In the genomic region with DNA sequence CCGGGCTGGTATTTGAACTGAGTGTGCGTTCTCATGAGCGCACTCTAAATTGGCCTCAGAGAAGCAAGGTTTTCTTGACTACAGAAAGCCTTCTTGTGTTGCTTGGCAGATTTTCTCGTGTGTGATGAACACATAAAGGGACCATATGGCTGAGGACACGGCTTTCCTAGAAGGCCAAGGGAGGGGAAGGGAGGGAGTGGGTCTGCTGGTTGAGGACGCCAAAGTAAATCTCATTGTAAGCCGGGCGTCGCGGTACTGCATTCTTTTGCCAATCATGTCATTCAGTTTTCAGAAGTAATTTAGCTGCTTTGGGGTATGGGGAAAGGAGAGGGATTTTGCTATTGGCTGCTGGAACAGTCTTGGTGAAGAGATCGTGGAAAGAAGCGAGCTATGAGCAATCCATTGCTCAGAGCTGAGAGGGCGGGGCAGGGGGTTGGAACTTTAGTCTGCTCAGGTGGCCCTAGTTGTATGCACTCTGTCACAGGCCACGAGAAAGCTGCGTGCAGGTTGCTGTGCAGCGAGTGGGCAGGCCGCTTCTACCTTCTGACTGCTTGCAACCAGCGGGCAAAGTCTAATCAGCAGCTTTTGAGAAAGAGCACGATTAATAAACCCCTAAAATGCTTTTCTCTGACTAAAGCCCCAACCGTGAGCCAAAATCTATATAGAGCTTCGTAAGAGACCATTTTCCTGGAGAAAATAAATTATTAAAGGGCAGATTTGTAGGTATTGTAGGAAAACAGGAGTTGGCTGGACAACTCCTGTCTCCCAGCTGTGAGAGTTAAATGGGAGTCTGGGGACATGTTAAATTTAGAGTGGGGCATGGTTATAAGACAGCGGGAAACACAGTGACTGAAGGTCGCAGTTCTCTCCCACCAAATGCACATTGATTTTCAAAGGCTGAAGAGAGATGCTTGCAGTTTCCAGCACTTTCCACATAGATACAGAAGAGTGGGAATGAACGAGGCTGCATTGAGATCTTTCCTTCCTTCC, we compare ENCODE assay signal across 10 mouse cellular contexts.
DNase-seq lines count a peak whose midpoint lies in the region; ATAC-seq lines count a peak whose summit lies in the region.
"Had no signal": no experiment of that assay in that cellular context is flagged by ENCODE, and none has a peak within 500 bp of the region (broad histone marks: within the 10 kb centered on the region; RNA-seq: fewer than 3 reads in every experiment).

No protein-coding gene starts in this region.

- no peaks in the 10 kb centered on the region for H3K27me3 ChIP-seq in hindbrain, embryonic 14.5 days (ENCODE audit: control insufficient read depth, insufficient read depth, low read length)
- no peaks in the 10 kb centered on the region for H3K27me3 ChIP-seq in hindbrain, embryonic 11.5 days (ENCODE audit: control insufficient read depth, insufficient read depth, low read length)
- no peaks in the 10 kb centered on the region for H3K27me3 ChIP-seq in limb, embryonic 13.5 days
- H3K27me3 ChIP-seq: liver, embryonic 15.5 days had no signal

- ATAC-seq in hindbrain, embryonic 14.5 days (ENCODE audit: low FRiP score) = no peak; the same call in 1 of the 2 replicates
- no peak for ATAC-seq in hindbrain, embryonic 11.5 days (ENCODE audit: low FRiP score)
- peak; percentile 89 for ATAC-seq in limb, embryonic 13.5 days (ENCODE audit: low FRiP score, low read depth)
- ATAC-seq in inflammation-experienced regulatory T-cells, adult 6 months = no peak

- no peak overlapping the region for H3K27ac ChIP-seq in hindbrain, embryonic 14.5 days
- no peak overlapping the region for H3K27ac ChIP-seq in hindbrain, embryonic 11.5 days (ENCODE audit: low read depth, low read length)
- H3K27ac ChIP-seq in limb, embryonic 13.5 days = peak overlapping the region; percentile 73; the same call in 1 of the 2 replicates
- H3K27ac ChIP-seq: liver, embryonic 15.5 days had no signal

- no peak overlapping the region for H3K4me3 ChIP-seq in hindbrain, embryonic 14.5 days (replicated peaks; ENCODE audit: low read length)
- no peak overlapping the region for H3K4me3 ChIP-seq in hindbrain, embryonic 11.5 days (ENCODE audit: low read depth, low read length)
- H3K4me3 ChIP-seq in limb, embryonic 13.5 days = 0 out of 2 replicates have a peak overlapping the region, but pooled peaks have one; percentile 3
- H3K4me3 ChIP-seq: liver, embryonic 15.5 days; myocyte had no signal

- no peaks in the 10 kb centered on the region for H3K4me1 ChIP-seq in hindbrain, embryonic 14.5 days (replicated peaks; ENCODE audit: control insufficient read depth, insufficient read depth, low read length)
- H3K4me1 ChIP-seq in hindbrain, embryonic 11.5 days (replicated peaks; ENCODE audit: control insufficient read depth, insufficient read depth, low read length) = no peaks in the 10 kb centered on the region
- H3K4me1 ChIP-seq in limb, embryonic 13.5 days = peaks cover 14% of the 10 kb centered on the region
- H3K4me1 ChIP-seq: liver, embryonic 15.5 days had no signal

- 74% methylated on average over 24 of the region's 24 CpGs for WGBS in hindbrain, embryonic 14.5 days
- WGBS in hindbrain, embryonic 11.5 days = 87% methylated on average over 24 of the region's 24 CpGs
- 54% methylated on average over 24 of the region's 24 CpGs for WGBS in limb, embryonic 13.5 days

- no peak overlapping the region for H3K4me2 ChIP-seq in hindbrain, embryonic 14.5 days (replicated peaks)
- H3K4me2 ChIP-seq in hindbrain, embryonic 11.5 days (replicated peaks; ENCODE audit: low read depth, low read length) = no peak overlapping the region
- peak overlapping the region; percentile 42 for H3K4me2 ChIP-seq in limb, embryonic 13.5 days (replicated peaks)
- H3K4me2 ChIP-seq: liver, embryonic 15.5 days had no signal

- H3K36me3 ChIP-seq in hindbrain, embryonic 14.5 days (replicated peaks; ENCODE audit: control insufficient read depth, insufficient read depth) = no peaks in the 10 kb centered on the region
- H3K36me3 ChIP-seq in hindbrain, embryonic 11.5 days (ENCODE audit: control insufficient read depth, insufficient read depth, low read length) = no peaks in the 10 kb centered on the region
- H3K36me3 ChIP-seq in limb, embryonic 13.5 days = peaks cover 9% of the 10 kb centered on the region
- H3K36me3 ChIP-seq: liver, embryonic 15.5 days had no signal

- H3K9ac ChIP-seq in hindbrain, embryonic 14.5 days = no peak overlapping the region
- no peak overlapping the region for H3K9ac ChIP-seq in hindbrain, embryonic 11.5 days (ENCODE audit: low read depth, low read length)
- H3K9ac ChIP-seq in limb, embryonic 13.5 days = no peak overlapping the region
- H3K9ac ChIP-seq: liver, embryonic 15.5 days had no signal

- no peaks in the 10 kb centered on the region for H3K9me3 ChIP-seq in hindbrain, embryonic 14.5 days (ENCODE audit: control insufficient read depth, low read length)
- H3K9me3 ChIP-seq in hindbrain, embryonic 11.5 days (ENCODE audit: control insufficient read depth, low read length) = no peaks in the 10 kb centered on the region
- H3K9me3 ChIP-seq in limb, embryonic 13.5 days = no peaks in the 10 kb centered on the region
- H3K9me3 ChIP-seq: liver, embryonic 15.5 days had no signal

- DNase-seq in hindbrain, embryonic 14.5 days (ENCODE audit: low spot score) = peak; percentile 28
- no peak for DNase-seq in hindbrain, embryonic 11.5 days (ENCODE audit: low spot score)
- peak; percentile 7 for DNase-seq in right cerebral cortex, postnatal 25 days
- DNase-seq in right cerebral cortex, postnatal 10 days (ENCODE audit: low spot score in 2 of 2) = no peak
- DNase-seq in thymus, postnatal 36 days = no peak
- no peak for DNase-seq in left cerebral cortex, adult 9 months (ENCODE audit: low spot score in 2 of 2)

Comparison
In these comparisons a context has a peak if more than half of its experiments do, and no peak if none do; other contexts are left out.
1. DNase-seq: peak in hindbrain, embryonic 14.5 days (single experiment) and right cerebral cortex, postnatal 25 days (single experiment); none in hindbrain, embryonic 11.5 days (single experiment), right cerebral cortex, postnatal 10 days (0 of 2), thymus, postnatal 36 days (0 of 2) and left cerebral cortex, adult 9 months (0 of 2).